Mouse (Mus musculus) CD8-positive naive resting alpha-beta T cell, adult 2 months (primary cell): ENCODE measurements around the gene Ina.

Experiments
- DNase-seq, 2 experiments: peaks; one replicate each; pipeline ENCODE4 v3.0.0; 2022; ENCODE audit warnings: low read depth in 2 of 2, low spot score in 2 of 2

Gene Ina

DNA sequence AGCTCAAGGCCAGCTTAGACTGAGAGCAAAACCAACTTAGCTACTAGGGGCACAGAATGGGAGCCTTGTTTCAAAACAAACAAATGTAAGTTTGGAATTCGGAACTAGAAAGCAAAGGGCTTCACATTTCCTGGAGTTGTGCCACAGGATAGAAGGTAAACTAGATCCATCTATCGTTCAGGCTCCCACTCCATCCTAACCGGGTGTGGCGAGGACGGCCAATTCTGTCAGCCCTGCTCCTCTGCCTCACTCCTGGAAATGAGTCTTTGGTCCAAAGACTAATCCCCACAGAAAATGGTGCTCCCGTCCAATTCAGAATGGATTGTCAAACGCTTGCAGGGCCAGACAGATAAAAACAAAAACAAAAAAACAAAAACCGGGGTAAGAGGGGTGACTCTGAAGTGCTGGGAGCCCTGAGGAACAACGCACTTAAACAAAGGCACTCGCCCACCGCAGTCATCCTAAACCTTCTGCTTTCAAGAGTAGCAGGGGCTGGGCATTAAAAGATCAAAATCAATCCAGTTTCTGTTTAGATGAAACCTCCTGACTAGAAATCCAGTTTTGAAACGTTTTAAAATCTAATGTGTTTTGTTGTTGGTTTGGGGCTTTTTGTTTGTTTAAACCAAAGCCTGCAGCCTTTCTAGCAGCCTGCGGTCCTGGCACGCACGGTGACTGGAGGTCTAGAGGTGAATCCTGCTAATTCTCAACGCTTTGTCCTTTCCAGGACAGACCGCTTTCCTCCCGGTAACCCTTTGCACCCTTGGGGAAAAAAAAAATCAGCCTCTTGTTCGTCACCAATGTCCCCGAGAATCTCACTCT lies 949 bp upstream of the Ina start:
- DNase-seq, result no peak

GRCm38 (mm10) chr19:47014159-47014446 lies 395 bp upstream of the Ina start:
- no peak for DNase-seq

DNA sequence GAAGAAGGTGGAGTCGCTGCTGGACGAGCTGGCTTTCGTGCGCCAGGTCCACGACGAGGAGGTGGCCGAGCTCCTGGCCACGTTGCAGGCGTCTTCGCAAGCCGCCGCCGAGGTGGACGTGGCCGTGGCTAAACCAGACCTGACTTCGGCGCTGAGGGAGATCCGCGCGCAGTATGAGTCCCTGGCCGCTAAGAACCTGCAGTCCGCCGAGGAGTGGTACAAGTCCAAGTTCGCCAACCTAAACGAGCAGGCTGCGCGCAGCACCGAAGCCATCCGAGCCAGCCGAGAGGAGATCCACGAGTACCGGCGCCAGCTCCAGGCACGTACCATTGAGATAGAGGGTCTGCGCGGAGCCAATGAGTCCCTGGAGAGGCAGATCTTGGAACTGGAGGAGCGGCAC lies 898 bp downstream of the Ina start:
- no peak for DNase-seq

DNA sequence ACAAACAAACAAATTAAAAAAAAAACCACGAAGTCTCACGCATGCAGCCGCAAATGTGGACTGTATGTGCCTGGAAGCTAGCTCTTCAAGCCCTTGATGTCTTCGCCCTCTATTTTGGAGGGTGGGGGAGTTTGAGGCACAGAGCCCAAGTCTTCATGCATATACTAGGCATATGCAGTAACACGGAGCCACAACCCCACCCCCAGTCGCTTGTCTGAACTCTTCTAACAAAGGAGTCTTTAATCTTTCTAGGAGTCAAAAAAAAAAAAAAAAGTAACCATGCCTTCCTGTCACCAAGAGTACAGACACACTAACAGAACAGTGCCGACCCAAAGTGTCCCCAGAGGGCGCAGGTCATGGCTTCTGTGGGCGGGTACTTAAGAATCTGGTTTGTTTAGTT lies 1.5 kb downstream of the Ina start:
- DNase-seq, result no peak

DNA sequence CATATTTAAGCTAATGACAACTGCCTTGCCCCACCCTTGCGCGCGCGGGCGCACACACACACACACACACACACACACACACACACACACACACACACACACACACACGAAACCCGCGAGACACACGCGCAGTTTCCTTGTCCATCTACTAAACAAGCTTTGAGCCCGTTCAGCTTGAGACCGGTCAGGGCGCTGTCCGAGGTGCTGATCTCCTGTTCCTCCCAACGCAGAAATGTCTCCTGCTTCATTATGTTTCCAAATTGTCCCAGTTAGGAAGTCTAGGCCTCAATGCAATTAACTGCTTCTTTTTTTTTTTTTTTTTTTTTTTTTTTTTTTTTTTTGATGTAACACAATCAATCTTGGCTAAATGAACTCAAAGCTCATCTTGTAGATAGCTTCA lies 2.0 kb downstream of the Ina start:
- peak in 1 of 2 experiments; percentile 16 for DNase-seq

- no peak for DNase-seq
Observed at GRCm38 (mm10) chr19:47017831-47018230, 3.3 kb downstream of the Ina start.

- DNase-seq, result no peak
Observed at GRCm38 (mm10) chr19:47018330-47018729, 3.8 kb downstream of the Ina start.

GRCm38 (mm10) chr19:47019326-47019725 lies 4.8 kb downstream of the Ina start:
- no peak for DNase-seq

- no peak for DNase-seq
Observed at GRCm38 (mm10) chr19:47022709-47023108, 8.2 kb downstream of the Ina start.

GRCm38 (mm10) chr19:47023546-47023945 lies 9.0 kb downstream of the Ina start:
- DNase-seq, result no peak

GRCm38 (mm10) chr19:47024954-47025353 lies 10.5 kb downstream of the Ina start:
- no peak for DNase-seq

GRCm38 (mm10) chr19:47026513-47026912 lies 12.0 kb downstream of the Ina start:
- no peak for DNase-seq

DNA sequence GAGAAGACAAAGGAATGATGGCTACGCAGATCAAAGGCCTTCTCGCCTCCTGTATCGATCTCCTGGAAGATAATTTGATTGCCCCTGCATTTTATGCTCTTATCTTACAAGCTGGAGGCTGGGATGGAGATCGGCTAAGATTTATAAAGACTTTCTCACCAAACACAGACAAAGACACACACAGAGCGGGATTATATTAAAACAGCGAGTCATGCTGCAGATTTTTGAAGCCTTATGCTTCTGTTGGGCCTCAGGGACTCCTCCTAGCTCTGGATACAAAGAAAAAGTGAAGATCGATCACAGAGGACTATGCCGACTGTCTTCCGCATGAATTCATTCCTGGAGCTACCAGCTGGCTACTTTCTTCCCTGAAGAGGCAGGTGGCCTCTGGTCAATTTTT lies 15.3 kb downstream of the Ina start:
- no peak for DNase-seq

GRCm38 (mm10) chr19:47031770-47032169 lies 17.3 kb downstream of the Ina start:
- no peak for DNase-seq

GRCm38 (mm10) chr19:47034916-47035315 lies 20.4 kb downstream of the Ina start:
- DNase-seq, result no peak

- DNase-seq, result no peak
Observed at GRCm38 (mm10) chr19:47036596-47036995, 22.1 kb downstream of the Ina start.

GRCm38 (mm10) chr19:47040720-47041473 lies 26.4 kb downstream of the Ina start:
- DNase-seq, result no peak

DNA sequence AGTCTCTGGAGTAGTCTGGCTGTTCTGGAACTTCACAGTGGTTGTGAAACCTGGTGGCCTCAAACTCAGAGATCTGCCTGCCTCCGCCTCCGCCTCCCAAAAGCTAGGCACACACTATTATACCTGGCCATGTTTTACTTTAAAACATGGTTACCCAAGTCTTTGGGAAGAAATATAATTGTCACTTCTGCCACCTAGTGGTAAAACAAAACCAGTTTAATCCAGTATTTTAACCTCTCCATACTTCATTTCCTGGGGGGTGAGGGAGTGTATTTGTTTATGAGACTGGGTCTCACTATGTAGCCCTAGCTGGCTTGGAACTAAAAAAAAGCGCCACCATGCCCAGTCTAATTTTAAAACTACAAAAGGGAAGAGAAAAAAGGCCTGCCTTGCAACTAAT lies 29.1 kb downstream of the Ina start:
- DNase-seq, result peak in 1 of 2 experiments; percentile 3

- no peak for DNase-seq
Observed at GRCm38 (mm10) chr19:47046343-47046742, 31.8 kb downstream of the Ina start.

DNA sequence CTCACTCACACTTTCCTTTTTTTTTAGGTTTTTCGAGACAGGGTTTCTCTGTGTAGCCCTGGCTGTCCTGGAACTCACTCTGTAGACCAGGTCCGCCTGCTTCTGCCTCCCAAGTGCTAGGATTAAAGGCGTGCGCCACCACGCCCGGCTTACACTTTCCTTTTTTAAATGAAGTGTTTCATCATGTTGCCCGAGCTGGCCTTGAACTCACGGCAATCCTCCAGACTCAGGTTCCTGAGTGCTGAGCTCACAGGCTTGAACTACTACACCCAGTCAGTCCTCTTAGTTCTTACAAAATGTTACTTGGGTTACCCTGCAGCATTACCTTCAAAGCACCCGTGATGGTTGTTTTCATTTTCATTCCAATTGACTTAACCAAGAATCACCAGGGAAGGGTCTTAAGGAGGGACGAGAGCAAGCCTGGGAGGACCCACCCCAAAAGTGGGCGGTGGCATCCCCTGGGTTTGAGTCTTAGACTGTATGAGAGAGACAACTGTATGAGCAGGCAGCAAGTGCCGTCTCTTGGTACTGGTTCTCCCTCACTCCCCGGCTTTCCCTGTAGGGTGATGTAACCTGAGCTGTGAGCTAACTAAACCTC lies 32.8 kb downstream of the Ina start:
- DNase-seq, result no peak

DNA sequence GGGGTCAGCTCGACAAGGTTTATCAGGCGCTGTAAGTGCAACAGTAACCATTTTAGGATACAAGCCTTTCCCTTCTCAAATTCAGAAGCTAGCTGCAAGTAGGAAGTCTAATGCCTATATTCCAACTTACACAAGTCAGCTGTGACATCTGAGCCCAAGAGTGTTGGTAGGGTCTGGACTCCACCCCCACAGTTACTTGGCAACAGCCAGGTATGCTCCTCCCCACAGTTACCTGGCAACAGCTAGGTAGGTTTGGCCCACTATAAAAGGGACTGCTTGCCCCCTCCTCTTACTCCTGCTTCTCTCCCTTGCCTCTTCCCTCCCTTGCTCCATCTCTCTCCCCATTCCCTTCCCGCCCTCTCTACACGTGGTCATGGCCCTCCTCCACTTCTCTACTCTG lies 34.6 kb downstream of the Ina start:
- DNase-seq, result no peak

GRCm38 (mm10) chr19:47049840-47050239 lies 35.3 kb downstream of the Ina start:
- no peak for DNase-seq
